Comparison of ENCODE assay signal across 24 mouse cellular contexts in genomic region chr10:70514848-70515247, GRCm38 (mm10).
"Had no signal": no experiment of that assay in that cellular context is flagged by ENCODE, and none has a peak within 500 bp of the region (broad histone marks: within the 10 kb centered on the region; RNA-seq: fewer than 3 reads in every experiment).

No protein-coding gene starts in this region.

- H3K27ac ChIP-seq: intestine, embryonic 15.5 days; kidney, embryonic 15.5 days; limb, embryonic 10.5 days; limb, embryonic 13.5 days; liver, embryonic 12.5 days; liver, embryonic 15.5 days; lung, embryonic 15.5 days; midbrain, embryonic 10.5 days; midbrain, embryonic 13.5 days; neural tube, embryonic 13.5 days; stomach, embryonic 15.5 days had no signal

- DNase-seq: kidney, adult 11 months; kidney, adult 8-10 months; kidney, postnatal 10 days; kidney, postnatal 36 days; liver; lung, adult 18-20 months; lung, postnatal 10 days; lung, postnatal 36 days; spleen, adult 18-20 months; thymus, postnatal 25 days had no signal

- ATAC-seq: intestine, embryonic 15.5 days; liver, embryonic 12.5 days; midbrain, embryonic 13.5 days; midbrain, embryonic 16.5 days had no signal

- H3K36me3 ChIP-seq: intestine, embryonic 15.5 days; kidney, embryonic 15.5 days; limb, embryonic 10.5 days; limb, embryonic 13.5 days; liver, embryonic 12.5 days; liver, embryonic 15.5 days; lung, embryonic 15.5 days; midbrain, embryonic 10.5 days; neural tube, embryonic 13.5 days; stomach, embryonic 15.5 days had no signal

- H3K9ac ChIP-seq: intestine, embryonic 15.5 days; kidney, embryonic 15.5 days; limb, embryonic 13.5 days; liver, embryonic 12.5 days; liver, embryonic 15.5 days; lung, embryonic 15.5 days; midbrain, embryonic 13.5 days; neural tube, embryonic 13.5 days; stomach, embryonic 15.5 days had no signal

- H3K4me3 ChIP-seq: intestine, embryonic 15.5 days; kidney, embryonic 15.5 days; limb, embryonic 10.5 days; limb, embryonic 13.5 days; liver, embryonic 12.5 days; liver, embryonic 15.5 days; lung, embryonic 15.5 days; megakaryocyte, embryonic 14.5 days; midbrain, embryonic 10.5 days; midbrain, embryonic 13.5 days; myocyte; neural tube, embryonic 13.5 days; stomach, embryonic 15.5 days had no signal

- H3K4me1 ChIP-seq: liver, embryonic 12.5 days; liver, embryonic 15.5 days; megakaryocyte, embryonic 14.5 days had no signal

- H3K9me3 ChIP-seq: intestine, embryonic 15.5 days; kidney, embryonic 15.5 days; limb, embryonic 10.5 days; limb, embryonic 13.5 days; liver, embryonic 12.5 days; liver, embryonic 15.5 days; lung, embryonic 15.5 days; midbrain, embryonic 10.5 days; midbrain, embryonic 13.5 days; neural tube, embryonic 13.5 days; stomach, embryonic 15.5 days had no signal
